Mouse (Mus musculus): ENCODE measurements around the gene Fhod1. TPM values are rescaled to one million over a fixed set of nuclear protein-coding genes. Genes with fewer than 3 reads are reported as not detected.
"Not testable (repeated sequence)": the region's sequence is repeated elsewhere in the genome, so short reads cannot be mapped to it uniquely, and the experiment has no call there.

Gene Fhod1
- polyA plus RNA-seq, 1 experiment from 2014 or later, result 1.4 TPM

DNA sequence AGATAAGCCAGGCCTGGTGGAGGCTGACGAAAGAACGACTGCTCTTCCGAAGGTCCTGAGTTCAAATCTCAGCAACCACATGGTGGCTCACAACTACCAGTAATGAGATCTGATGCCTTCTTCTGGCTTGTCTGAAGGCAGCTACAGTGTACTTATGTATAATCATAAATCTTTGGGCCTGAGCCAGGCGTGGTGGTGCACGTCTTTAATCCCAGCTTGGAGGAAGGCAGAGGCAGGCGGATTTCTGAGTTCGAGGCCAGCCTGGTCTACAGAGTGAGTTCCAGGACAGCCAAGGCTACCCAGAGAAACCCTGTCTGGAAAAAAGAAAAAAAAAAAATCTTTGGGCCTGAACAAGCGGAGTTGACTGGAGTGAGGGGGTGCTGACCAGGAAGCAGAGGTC is 56.4 kb downstream of the Fhod1 start:
- H3K4me3 ChIP-seq, H3K4me2 ChIP-seq: not testable (repeated sequence)

DNA sequence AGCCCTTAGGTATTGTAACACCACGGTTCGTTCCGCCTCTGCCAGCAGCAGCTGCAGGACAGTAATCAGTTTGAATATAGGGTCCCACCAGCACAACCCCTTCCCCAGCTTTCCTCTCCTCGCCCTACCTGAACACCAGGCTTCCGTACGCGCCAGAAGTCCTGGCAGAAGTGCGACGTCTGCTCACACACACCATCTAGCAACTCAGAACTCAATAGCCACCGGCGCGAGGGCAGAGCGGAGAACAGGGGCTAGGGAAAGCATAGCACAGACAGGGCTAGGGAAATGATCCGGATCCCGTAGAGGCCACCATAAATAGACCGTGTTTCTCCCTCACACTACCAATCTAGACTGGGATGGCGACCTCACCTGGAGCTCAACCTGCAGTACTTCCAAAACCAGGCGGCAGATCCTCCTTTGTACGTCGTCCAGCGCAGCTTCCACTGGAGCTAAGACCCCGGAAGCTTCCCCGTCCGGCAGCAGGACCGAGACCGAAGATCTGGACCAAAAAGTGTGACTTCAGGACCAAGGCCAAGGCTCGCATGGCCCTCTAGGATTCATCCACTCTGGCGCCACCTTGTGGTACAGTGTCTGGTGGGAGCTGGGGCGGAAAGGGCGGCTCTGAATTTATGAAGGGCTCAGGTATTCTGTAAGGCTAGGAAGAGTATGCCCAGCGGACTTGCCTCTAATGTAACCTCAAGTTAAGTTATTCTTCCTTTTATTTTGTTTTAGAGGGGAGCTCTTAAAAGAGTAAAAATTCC is 57.0 kb downstream of the Fhod1 start:
- no peaks in the 10 kb centered on the region for H3K9me3 ChIP-seq (replicated peaks)
- peaks cover 23% of the 10 kb centered on the region for H3K4me1 ChIP-seq (replicated peaks)
- no peak overlapping the region; the same call in 1 of the 2 replicates for H3K4me3 ChIP-seq
- H3K27me3 ChIP-seq, result peaks cover 10% of the 10 kb centered on the region
- no peak overlapping the region for H3K27ac ChIP-seq
- no peak for ATAC-seq (replicated peaks; ENCODE audit: insufficient number of reproducible peaks, insufficient read depth, low FRiP score, low read depth)
- peak overlapping the region; percentile 91 for H3K4me2 ChIP-seq
- H3K36me3 ChIP-seq, result no peaks in the 10 kb centered on the region
- WGBS, result 9% methylated on average over 31 of the region's 31 CpGs
- H3K9ac ChIP-seq, result no peak overlapping the region

More for the DNA sequence above, 56.4 kb downstream of the Fhod1 start:
- peaks cover 23% of the 10 kb centered on the region for H3K4me1 ChIP-seq (replicated peaks)
- H3K27me3 ChIP-seq; H3K36me3 ChIP-seq; H3K27ac ChIP-seq; H3K9me3 ChIP-seq (replicated peaks); ATAC-seq (replicated peaks; ENCODE audit: insufficient number of reproducible peaks, insufficient read depth, low FRiP score, low read depth); H3K9ac ChIP-seq: not testable (repeated sequence)
- 72% methylated on average over 8 of the region's 8 CpGs for WGBS

DNA sequence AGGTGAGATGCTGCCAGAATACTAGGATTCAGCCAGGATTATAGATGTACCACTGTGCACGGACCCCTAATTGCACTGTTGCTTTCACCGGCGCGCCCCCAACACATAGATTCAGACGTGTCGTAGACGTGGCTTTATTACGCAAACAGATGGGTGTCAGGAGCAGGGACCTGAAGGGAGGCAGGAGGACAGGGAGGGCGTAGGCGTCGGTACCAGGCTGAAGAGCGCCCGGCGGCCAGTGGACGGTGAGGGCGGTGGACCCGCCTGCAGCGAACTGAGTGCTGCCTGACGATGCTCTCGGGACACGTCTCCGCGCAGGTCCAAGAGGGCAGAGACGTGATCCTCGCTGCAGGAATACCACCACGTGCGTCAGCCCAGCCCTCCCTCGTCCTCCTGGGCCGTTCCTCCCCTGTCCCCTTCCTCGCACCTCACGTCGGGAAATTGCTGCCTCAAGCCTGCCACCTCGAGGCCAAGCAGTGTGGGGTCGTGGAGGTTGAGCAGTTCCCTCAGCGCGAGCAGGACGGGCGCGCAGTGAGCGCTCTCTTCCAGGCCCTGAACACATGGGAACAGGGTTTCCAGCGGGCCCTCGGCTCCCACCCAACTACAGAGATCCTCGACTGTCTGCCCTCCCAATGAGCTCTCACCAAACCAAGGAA is 57.8 kb downstream of the Fhod1 start, which contains the start of gene 4931428F04Rik:
Gene 4931428F04Rik, minus strand, starts transcription at position 60 of the 656 bp plus-strand sequence.
- ATAC-seq (replicated peaks; ENCODE audit: insufficient number of reproducible peaks, insufficient read depth, low FRiP score, low read depth), result peak; percentile 11; the same call in 1 of the 2 replicates
- H3K36me3 ChIP-seq, result no peaks in the 10 kb centered on the region
- peak within 1 kb of the TSS; percentile 64 for H3K27ac ChIP-seq
- H3K9me3 ChIP-seq (replicated peaks), result no peaks in the 10 kb centered on the region
- H3K27me3 ChIP-seq, result peaks cover 10% of the 10 kb centered on the region
- 1% methylated on average over 43 of the region's 43 CpGs for WGBS
- peak within 1 kb of the TSS; percentile 62 for H3K4me3 ChIP-seq
- H3K4me2 ChIP-seq, result peak within 1 kb of the TSS; percentile 91
- H3K9ac ChIP-seq, result peak within 1 kb of the TSS; percentile 57
- peaks cover 23% of the 10 kb centered on the region for H3K4me1 ChIP-seq (replicated peaks)

DNA sequence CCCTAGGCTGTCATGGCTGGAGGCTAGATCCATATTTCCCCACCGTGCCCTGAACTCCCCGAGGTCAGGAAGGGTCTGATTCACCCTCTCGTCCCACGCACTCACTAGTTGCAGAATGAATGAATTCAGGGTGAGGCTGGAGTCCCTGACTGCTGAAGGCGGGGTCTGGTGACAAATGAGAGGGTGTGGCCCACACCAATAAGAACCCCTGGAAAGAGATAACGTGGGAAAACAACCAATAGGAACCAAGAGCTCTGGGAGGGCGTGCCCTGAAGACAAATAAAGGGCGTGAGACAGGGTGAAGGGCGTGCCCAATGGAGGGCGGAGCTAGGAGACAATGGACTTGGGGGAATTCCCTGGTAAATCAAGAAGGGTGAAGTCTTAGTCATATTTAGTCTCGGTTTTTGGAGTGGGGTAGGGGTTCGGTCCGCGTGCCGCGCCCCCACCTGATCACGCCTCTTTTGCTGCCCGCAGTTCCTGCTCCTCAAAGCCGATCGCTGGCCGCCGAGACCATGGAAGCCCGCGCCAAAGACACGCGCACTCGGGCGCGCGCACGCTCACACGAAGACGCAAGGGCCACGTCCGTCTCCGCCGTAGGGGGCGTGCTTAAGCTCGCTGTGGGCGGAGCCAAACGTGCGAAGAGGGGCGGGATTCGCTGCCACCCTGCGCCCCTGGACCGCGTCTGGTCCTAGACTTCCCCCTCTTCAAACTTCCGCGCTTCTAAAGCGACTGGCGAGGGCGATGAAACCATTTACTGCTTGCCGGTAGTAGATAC is 58.6 kb downstream of the Fhod1 start:
- under 1% methylated on average over 53 of the region's 53 CpGs for WGBS
- Histone ChIP-seq H3K36me3 (no peaks in the 10 kb centered on the region), H3K4me3 (peak overlapping the region; percentile 62), H3K9me3 (replicated peaks) (no peaks in the 10 kb centered on the region), H3K27ac (peak overlapping the region; percentile 64), H3K9ac (peak overlapping the region; percentile 57), H3K4me2 (peak overlapping the region; percentile 91), H3K27me3 (peaks cover 10% of the 10 kb centered on the region), H3K4me1 (replicated peaks) (peaks cover 23% of the 10 kb centered on the region)
- ATAC-seq (replicated peaks; ENCODE audit: insufficient number of reproducible peaks, insufficient read depth, low FRiP score, low read depth), result peak; percentile 88

DNA sequence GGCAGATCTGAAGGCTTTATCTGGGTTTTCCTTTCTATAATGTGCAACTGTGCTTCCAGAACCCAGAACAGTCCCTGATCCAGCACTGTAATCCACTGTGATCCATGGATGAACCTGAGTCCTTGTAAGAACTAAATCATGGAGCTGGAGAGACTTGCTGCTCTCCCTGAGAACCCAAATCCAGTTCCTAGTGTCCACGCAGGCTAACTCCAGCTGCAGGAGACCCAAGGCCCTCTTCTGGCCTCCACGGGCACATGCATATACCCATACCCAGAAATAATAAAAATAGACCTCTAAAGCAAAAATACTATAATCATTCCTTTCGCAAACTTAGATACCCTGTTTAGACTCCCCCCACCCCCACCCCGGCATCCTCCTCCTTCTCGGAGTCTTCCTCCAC is 59.5 kb downstream of the Fhod1 start:
- H3K27ac ChIP-seq, result no peak overlapping the region
- no peak overlapping the region for H3K4me3 ChIP-seq
- peaks cover 25% of the 10 kb centered on the region for H3K4me1 ChIP-seq (replicated peaks)
- no peaks in the 10 kb centered on the region for H3K9me3 ChIP-seq (replicated peaks)
- peaks cover 10% of the 10 kb centered on the region for H3K27me3 ChIP-seq
- no peaks in the 10 kb centered on the region for H3K36me3 ChIP-seq
- H3K4me2 ChIP-seq, result no peak overlapping the region
- no peak overlapping the region for H3K9ac ChIP-seq
- WGBS, result 82% methylated on average over 5 of the region's 5 CpGs
- no peak for ATAC-seq (replicated peaks; ENCODE audit: insufficient number of reproducible peaks, insufficient read depth, low FRiP score, low read depth)

DNA sequence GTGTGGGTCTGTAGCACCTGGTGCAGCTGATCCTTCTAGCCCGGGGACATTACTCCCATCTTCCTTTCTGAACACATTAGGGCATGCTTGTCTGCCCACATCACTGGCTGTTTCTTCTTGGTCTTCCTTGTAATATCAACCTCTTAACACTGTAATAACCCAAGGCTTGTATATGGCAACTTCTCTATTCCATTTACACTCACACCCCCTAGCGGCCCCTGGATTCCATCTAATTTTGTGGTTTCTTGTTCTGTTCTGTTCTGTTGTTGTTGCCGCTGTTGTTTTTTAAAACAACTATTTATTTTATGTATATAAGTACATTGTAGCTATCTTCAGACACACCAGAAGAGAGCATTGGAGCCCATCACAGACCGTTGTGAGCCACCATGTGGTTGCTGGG is 60.8 kb downstream of the Fhod1 start:
- H3K9ac ChIP-seq, result no peak overlapping the region
- 84% methylated on average over 4 of the region's 4 CpGs for WGBS
- ATAC-seq (replicated peaks; ENCODE audit: insufficient number of reproducible peaks, insufficient read depth, low FRiP score, low read depth), result no peak

DNA sequence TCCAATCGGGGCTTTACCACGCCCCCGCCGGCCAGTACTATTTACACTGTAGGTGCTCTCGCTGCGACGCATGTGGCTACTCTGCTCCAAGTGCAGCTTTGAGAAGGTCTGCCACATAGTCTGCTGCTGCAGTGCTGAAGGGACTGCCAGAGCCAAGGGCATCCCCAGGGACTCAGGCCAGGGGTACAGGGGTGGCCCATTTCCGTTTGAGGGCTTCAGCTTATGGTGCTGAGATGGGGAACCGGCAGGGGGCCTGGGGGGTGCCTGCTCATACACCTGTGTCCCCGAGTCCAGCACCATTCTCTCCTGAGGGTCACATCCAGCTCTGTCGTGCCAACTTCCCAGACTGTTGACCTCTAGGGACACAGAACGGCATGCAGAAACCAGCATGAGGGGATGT is 62.2 kb downstream of the Fhod1 start:
- ATAC-seq (replicated peaks; ENCODE audit: insufficient number of reproducible peaks, insufficient read depth, low FRiP score, low read depth), result no peak
- H3K9ac ChIP-seq, result no peak overlapping the region
- no peak overlapping the region for H3K4me3 ChIP-seq
- peaks cover 12% of the 10 kb centered on the region for H3K27me3 ChIP-seq
- H3K4me1 ChIP-seq (replicated peaks), result peaks cover 26% of the 10 kb centered on the region
- WGBS, result 51% methylated on average over 12 of the region's 12 CpGs
- no peaks in the 10 kb centered on the region for H3K36me3 ChIP-seq
- no peak overlapping the region for H3K27ac ChIP-seq
- H3K9me3 ChIP-seq (replicated peaks), result no peaks in the 10 kb centered on the region
- no peak overlapping the region for H3K4me2 ChIP-seq

More for the DNA sequence above, 60.8 kb downstream of the Fhod1 start:
- H3K27ac ChIP-seq, result no peak overlapping the region
- no peak overlapping the region for H3K4me3 ChIP-seq
- no peak overlapping the region for H3K4me2 ChIP-seq
- H3K4me1 ChIP-seq (replicated peaks), result peaks cover 30% of the 10 kb centered on the region
- H3K9me3 ChIP-seq (replicated peaks), result no peaks in the 10 kb centered on the region
- H3K36me3 ChIP-seq, result no peaks in the 10 kb centered on the region
- peaks cover 10% of the 10 kb centered on the region for H3K27me3 ChIP-seq

DNA sequence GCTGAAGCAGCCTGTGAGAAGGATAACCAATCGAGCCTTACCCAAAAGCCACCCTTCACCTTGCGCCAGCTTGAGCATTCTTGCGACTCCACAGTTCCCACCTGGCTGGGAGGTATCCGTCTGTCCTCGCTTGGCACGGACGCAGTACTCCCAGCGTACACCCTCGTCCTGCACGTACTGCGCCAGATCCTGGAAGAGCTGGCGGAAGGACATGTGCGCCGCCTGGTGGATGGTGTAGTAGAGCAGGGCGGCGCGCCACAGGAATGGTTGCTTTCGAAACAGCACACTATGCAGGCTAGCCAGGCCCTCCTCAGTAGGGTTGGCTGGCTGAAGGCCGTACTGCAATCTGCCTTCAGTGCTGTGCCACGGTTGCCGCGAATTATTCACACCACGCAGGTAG is 64.7 kb downstream of the Fhod1 start:
- peak overlapping the region; percentile 11; the same call in 1 of the 2 replicates for H3K4me2 ChIP-seq
- H3K4me1 ChIP-seq (replicated peaks), result peaks cover 17% of the 10 kb centered on the region
- peaks cover 30% of the 10 kb centered on the region for H3K27me3 ChIP-seq
- H3K36me3 ChIP-seq, result no peaks in the 10 kb centered on the region
- H3K4me3 ChIP-seq, result no peak overlapping the region
- no peak overlapping the region for H3K27ac ChIP-seq
- ATAC-seq (replicated peaks; ENCODE audit: insufficient number of reproducible peaks, insufficient read depth, low FRiP score, low read depth), result no peak
- no peaks in the 10 kb centered on the region for H3K9me3 ChIP-seq (replicated peaks)
- H3K9ac ChIP-seq, result no peak overlapping the region
- 31% methylated on average over 23 of the region's 23 CpGs for WGBS

DNA sequence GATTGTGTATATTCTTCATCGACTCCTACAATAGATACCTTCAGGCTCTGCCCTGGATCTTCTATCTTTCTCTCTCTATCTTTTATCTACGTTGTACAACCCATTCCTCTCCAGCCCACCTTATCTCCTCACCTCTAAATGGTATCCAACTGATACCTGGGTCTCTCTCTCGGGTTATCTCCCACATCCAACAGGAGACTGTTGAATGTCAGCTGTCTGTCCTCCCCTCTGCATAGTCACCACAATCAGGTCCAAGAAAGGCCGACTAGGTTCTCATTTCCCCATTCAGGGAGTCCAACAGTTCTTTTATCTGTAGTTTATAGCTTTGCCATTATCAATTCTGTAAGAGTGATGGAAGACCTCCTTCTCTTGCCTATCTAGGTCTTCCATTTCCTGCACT is 65.5 kb downstream of the Fhod1 start:
- H3K27me3 ChIP-seq, result peaks cover 39% of the 10 kb centered on the region
- WGBS, result 64% methylated on average over 4 of the region's 4 CpGs
- no peak overlapping the region for H3K4me2 ChIP-seq
- peaks cover 17% of the 10 kb centered on the region for H3K4me1 ChIP-seq (replicated peaks)
- H3K27ac ChIP-seq, result no peak overlapping the region
- no peaks in the 10 kb centered on the region for H3K36me3 ChIP-seq
- no peak overlapping the region for H3K9ac ChIP-seq
- no peaks in the 10 kb centered on the region for H3K9me3 ChIP-seq (replicated peaks)
- ATAC-seq (replicated peaks; ENCODE audit: insufficient number of reproducible peaks, insufficient read depth, low FRiP score, low read depth), result no peak
- H3K4me3 ChIP-seq, result no peak overlapping the region

DNA sequence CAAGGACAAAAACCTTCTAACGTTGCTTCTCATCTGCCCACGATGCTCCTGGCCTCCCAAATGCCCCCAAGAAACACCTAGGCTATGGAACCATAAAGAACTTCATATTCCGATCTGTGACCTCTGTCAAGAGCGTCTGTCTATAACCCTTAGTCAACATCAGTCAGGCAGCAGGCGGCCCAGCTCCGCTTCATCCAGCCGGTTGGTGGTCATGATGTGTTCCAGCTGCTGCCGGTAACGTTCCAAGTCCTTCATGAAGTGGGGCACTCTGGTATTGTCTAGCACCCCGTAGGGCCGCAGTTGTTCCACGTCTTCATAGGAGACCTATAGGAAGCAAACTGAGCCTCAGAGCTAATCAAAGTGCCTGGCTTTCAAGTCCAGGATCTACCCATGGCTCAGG is 65.9 kb downstream of the Fhod1 start:
- Histone ChIP-seq H3K27me3 (peaks cover 43% of the 10 kb centered on the region), H3K4me1 (replicated peaks) (peaks cover 18% of the 10 kb centered on the region), H3K9ac (no peak overlapping the region), H3K27ac (no peak overlapping the region), H3K4me3 (no peak overlapping the region), H3K36me3 (no peaks in the 10 kb centered on the region), H3K9me3 (replicated peaks) (no peaks in the 10 kb centered on the region), H3K4me2 (no peak overlapping the region)
- ATAC-seq (replicated peaks; ENCODE audit: insufficient number of reproducible peaks, insufficient read depth, low FRiP score, low read depth), result no peak
- WGBS, result 79% methylated on average over 12 of the region's 12 CpGs

DNA sequence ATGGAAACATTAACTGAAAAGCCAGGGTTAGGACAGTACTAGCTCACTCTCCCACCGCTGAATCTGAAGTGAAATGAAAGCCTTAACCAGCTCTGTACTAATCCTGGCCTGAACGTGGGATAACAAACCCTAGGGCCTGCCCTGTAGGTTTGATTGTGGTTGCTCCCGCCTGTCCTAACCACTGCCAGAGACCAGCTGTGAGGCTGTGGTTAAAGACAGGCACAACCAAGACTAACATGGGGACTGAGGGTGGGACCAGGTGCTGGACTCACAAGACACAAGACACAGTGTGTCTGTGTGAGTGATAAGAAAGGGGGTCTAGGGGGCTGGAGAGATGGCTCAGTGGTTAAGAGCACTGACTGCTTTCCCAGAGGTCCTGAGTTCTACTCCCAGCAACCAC is 67.2 kb downstream of the Fhod1 start:
- Histone ChIP-seq H3K9me3 (replicated peaks) (no peaks in the 10 kb centered on the region), H3K4me3 (no peak overlapping the region), H3K4me2 (no peak overlapping the region), H3K9ac (no peak overlapping the region), H3K27ac (no peak overlapping the region), H3K36me3 (no peaks in the 10 kb centered on the region), H3K27me3 (peaks cover 55% of the 10 kb centered on the region), H3K4me1 (replicated peaks) (peaks cover 30% of the 10 kb centered on the region)
- WGBS, result 74% methylated on average over 3 of the region's 3 CpGs
- ATAC-seq (replicated peaks; ENCODE audit: insufficient number of reproducible peaks, insufficient read depth, low FRiP score, low read depth), result no peak
